Mouse (Mus musculus): ENCODE data around the gene Lyst.
"Not testable (repeated sequence)": the region's sequence is repeated elsewhere in the genome, so short reads cannot be mapped to it uniquely, and the experiment has no call there.

Lyst gene

DNA sequence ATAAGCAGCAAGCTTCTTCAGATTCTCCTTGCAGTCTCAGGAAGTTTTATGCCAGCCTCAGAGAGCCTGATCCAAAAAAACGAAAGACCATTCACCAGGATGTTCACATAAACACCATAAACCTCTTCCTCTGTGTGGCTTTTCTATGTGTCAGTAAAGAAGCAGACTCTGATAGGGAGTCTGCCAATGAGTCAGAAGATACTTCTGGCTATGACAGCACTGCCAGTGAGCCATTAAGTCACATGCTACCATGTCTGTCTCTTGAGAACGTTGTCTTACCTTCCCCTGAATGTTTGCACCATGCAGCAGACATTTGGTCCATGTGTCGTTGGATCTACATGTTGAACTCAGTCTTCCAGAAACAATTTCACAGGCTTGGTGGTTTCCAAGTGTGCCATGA is 47.4 kb downstream of the Lyst start:
- no peak for DNase-seq (ENCODE audit: low spot score)

DNA sequence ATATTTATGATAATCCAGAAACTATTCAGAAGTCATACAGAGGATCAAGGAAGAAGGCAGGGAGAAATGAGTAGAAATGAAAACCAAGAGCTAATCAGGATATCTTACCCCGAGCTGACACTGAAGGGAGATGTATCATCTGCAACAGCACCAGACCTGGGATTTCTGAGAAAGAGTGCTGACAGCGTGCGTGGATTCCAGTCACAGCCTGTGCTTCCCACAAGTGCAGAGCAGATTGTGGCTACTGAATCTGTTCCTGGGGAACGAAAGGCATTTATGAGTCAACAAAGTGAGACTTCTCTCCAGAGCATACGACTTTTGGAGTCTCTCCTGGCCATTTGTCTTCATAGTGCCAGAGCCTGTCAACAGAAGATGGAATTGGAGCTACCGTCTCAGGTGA is 47.8 kb downstream of the Lyst start:
- DNase-seq (ENCODE audit: low spot score) = no peak

DNA sequence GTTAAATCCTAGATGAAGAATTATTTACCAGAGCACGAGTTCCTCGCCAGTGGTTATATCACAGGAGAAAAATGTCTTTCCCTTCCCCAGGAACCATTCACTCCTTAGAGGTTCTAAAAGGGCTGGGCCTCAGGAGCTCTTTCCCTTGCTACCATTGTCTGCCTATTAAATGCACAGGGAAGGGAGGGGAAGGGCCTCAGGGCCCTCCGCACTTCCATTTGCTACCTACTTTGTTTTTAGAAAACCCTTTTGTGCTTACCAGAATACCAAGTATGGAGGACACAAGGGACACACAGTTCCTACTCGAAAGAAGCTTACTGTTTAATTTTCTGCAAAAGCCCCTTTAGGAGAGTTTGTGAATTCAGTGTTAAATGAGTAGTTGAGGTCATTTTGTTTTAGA is 48.5 kb downstream of the Lyst start:
- DNase-seq (ENCODE audit: low spot score) = no peak

DNA sequence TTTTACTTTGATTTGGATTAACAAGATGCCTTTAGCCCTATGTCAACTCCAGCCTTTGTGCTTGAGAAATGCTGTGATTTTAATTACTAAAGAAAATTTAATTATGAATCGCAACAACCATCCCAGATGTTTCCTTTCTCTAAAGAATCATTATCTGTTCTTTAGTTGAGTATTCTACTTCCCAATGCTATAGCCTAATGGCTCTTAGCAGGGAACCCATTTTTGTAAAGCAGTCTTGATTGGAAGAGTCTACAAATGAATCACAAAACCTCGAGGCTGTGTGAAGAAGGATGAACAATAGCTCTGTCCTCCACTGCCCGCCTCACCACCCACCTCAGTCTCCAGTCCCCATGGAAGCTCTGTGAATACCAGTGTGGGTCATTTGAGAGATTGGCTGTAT is 57.1 kb downstream of the Lyst start:
- no peak for DNase-seq (ENCODE audit: low spot score)

DNA sequence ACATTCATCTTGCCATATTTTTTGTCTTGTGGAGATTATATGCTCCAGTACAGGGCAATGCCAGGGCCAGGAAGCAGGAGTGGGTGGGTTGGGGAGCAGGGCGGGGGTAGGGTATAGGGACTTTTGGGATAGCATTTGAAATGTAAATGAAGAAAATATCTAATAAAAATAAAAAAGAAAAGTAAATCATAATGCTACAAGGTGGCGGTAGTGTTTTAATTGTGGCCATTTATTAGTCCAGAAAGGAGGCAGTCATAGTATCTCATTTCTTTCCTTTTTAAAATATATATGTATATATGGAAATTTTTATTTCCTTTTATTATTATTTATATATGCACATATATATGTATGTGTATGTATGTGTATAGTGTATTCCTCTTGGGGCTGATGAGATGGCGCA is 65.3 kb downstream of the Lyst start:
- no peak for DNase-seq (ENCODE audit: low spot score)

DNA sequence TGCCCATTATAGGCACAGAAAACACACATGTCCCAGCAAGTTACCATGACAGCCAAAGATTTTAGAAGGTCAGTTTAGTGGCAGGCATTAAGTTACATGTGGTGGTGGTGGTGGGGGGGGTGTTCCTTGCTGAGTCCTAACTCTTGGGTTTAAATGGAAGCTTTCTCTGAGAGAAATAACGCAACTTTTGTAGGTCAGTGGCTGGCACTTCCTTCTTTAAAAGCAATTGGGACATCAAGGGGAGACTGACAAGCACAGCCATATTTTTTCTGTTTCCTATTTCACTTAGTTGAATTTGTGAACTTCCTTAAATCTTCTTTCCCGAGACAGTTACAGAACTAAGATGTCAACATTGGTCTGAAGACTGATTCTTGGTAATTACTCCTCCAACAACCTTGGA is 75.9 kb downstream of the Lyst start:
- not testable (repeated sequence) for DNase-seq (ENCODE audit: low spot score)

DNA sequence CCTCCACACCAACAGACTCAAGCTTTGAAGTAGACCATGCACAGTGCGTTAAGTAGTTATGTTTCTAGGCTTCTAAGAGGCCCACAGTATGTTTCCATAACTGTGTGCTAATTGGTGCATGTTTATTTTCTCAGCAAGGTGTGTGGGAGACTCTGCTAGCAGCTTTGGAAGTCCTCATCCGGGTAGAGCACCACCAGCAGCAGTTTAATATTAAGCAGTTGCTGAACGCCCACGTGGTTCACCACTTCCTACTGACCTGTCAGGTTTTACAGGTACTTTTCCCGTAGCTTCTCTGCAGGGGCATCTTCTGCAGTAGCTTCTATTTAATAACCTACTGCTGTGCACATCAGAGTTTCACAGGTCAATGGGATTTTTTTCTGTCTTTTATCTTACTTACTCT is 80.5 kb downstream of the Lyst start:
- no peak for DNase-seq (ENCODE audit: low spot score)

DNA sequence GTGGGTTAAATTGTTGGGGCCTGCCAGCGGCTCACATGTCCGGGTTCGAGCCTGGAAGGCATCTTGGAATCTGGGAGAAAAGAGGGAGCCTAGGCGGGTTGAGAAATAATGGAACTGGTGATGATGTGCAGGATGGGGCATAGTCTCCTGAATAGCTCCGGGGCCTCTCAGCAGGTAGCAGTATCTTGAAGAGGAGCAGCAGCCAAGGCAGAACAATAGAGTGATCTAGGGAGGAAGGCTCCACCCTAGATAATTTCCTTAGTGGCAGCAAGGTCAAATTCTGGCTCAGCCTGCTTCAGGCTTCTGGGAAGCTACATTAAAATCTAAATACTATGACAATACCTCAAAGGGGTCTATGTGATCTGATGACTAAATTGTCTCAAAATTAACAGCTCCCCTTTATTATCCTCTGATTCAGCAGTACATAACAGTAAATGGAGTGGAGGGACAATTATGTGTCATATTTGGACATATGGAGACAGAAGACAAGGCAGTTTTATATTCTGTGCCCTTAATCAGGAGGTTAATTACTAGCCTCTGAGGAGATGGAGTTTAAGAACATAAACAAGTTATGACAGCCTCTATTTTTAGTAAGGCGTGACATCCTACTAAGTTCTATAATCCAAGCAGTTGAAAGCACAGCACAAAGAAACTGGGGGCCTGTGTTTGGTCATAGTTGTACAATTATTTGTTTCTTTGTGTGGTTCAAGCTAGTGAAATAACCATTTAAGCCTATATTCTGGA is 81.6 kb downstream of the Lyst start:
- DNase-seq (ENCODE audit: low spot score) = no peak

DNA sequence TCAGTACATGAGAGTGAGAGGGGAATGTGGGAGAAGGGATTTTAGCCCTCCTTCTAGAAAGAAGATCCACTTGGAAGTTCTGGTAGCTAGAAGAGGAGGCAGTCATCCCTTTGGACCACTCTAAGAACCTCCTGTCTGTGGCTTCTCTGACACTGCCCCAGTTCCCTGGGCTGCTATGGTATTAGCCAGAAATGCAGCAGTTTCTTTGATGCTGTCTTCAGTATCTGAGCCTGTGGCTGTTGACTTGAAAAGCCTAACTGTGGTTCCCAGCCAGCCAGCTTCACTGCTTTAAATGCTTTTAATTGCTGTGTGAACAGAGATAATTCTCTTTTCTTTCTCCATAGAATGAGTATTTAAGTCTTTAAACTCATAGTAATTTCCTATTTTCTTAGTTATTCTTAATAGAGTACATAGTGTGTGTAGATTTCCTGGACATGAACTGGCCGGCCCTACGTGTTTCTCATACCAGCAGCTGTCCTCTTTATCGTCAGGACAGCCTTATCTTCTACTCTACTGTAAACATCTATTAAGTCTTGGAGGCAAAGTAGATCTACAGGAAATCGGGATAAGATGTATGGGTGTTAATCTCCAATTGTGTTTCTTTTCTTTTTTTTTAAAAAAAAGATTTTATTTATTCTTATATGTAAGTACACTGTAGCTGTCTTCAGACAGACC is 84.6 kb downstream of the Lyst start:
- no peak for DNase-seq (ENCODE audit: low spot score)

DNA sequence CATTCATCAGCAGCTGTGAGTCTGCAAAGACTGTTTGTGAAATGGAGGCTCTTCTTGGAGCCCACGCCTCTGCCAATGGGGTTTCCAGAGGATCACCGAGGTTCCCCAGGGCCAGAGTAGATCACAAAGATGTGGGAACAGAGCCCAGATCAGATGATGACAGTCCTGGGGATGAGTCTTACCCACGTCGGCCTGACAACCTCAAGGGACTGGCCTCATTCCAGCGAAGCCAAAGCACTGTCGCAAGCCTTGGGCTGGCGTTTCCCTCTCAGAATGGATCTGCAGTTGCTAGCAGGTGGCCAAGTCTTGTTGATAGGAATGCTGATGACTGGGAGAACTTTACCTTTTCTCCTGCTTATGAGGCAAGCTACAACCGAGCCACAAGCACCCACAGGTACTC is 87.7 kb downstream of the Lyst start:
- DNase-seq (ENCODE audit: low spot score) = no peak

DNA sequence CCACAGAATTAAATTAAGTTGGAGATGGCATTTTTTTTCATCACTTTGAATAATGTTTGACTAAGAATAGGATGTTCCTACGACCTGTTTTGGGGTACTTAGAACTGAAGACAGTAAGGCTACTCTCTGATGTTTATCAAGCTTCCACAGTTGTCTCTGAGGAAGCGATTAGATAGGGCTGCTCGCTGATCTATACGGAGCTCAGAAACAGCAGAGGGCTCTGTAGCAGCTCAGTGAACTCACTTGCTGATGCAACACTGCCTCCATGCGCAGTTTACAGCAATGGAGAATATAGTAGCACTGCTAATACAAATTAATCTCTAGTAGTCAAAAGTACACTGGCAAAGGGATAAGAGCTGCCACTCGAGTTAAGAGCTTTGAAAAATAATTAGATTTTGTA is 91.4 kb downstream of the Lyst start:
- no peak for DNase-seq (ENCODE audit: low spot score)

DNA sequence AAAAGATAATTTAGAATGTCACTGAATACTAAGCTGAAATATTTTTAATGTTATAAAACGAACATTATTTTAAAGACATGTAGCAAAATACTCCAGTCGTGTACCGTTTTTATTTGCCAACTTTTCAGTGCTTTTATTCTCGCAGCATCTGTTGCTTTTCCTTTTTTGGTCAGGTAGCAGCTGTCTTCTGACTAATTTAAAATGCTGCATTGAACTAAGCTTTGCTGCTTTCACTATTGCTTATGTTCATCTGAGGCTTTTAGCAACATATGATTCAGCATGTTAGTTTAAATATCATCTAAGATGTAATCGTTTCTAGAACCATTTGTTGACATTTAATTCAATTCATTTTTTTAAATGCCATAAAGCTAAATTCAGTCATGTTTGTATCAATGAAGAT is 113.3 kb downstream of the Lyst start:
- DNase-seq (ENCODE audit: low spot score) = no peak

DNA sequence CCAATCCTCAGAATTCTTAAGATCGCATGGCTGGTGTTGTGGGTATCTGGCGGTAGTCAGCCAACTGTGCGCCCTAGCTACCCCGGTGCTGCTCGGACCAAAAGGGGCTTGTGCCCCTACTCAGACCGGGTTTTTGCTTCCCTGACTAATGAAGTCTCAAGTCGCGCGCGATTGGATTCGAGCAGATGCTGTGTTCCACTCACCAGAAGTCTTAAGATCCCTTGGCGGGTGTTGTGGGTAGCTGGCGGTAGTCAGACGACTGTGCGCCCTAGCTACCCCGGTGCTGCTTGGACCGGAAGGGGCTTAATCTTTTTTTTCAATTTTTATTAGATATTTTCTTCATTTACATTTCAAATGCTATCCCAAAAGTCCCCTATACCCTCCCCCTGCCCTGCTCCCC is 131.2 kb downstream of the Lyst start:
- DNase-seq (ENCODE audit: low spot score) = not testable (repeated sequence)

DNA sequence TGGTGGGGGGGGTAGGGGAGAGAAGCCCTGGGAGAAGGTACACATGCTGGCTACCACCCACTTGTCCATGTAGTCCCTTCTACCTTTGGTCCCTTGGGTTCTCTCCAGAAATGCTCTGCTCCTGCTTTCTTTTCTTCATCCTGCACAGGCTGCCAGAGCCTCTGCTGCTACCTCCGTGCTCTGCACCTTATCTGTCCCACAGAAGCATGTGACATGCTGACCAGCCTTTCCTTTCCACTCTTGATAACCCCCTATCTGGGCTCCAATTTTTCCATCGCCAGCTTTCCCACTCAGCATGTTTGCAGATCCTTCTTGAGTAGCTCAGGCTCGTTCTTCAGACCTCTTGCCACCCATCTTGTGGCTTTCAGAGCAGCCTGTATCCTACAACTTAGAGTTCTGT is 133.1 kb downstream of the Lyst start:
- DNase-seq (ENCODE audit: low spot score) = no peak

DNA sequence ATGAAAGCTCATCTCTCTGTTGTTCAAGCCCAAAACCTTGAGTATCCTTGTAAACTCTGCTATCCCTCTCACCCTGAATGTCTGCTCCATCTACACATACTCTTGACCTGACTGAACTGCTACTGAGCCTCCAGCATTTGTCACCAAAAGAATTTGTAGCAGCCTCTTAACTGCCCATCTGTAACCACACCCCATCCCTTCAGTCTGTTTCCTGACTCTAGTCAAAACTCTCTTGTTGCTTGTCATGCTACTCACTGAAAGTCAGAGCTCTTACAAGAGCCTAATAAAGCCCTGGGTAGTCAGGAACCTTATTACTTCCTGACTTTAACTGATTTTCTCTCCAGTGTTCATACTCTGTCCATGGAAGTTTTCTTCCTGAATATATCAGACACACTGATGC is 133.6 kb downstream of the Lyst start:
- DNase-seq (ENCODE audit: low spot score) = no peak

DNA sequence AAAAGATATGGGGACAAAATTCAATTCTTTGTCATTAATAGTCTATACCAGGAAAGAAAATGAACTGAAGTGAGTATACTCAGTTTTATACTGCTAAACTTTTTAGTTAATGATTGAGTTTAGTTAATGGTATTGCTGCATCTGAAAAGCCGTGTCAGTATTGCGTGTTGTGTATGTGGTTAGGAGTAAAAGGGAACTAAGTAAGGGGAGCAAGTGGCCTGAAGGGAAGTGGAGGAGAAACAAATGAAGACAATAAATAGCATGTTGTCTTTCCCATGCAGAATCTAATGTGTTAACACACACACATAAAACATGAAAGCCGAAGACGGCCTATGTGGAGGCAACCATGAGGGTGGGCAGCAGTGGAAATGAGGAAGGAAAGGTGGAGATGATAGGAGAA is 149.0 kb downstream of the Lyst start:
- DNase-seq (ENCODE audit: low spot score) = no peak

DNA sequence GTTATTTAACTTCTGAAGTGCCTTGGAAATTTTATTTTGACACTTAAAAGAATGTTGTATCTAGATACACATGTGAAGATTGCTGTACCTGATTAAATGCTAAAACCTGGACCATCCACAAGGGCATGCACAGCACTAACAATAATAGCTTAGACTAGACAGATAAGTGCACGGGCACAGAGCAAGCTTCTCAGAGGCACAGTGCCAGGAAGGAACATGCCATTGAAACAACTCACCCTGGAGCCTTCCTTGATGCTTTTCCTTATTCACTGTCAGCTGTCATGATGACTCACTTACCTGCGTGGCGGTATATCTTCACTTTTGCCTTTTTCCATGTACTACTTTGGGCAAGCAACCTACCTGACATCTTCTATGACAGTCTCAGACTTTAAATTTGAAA is 155.7 kb downstream of the Lyst start:
- no peak for DNase-seq (ENCODE audit: low spot score)

DNA sequence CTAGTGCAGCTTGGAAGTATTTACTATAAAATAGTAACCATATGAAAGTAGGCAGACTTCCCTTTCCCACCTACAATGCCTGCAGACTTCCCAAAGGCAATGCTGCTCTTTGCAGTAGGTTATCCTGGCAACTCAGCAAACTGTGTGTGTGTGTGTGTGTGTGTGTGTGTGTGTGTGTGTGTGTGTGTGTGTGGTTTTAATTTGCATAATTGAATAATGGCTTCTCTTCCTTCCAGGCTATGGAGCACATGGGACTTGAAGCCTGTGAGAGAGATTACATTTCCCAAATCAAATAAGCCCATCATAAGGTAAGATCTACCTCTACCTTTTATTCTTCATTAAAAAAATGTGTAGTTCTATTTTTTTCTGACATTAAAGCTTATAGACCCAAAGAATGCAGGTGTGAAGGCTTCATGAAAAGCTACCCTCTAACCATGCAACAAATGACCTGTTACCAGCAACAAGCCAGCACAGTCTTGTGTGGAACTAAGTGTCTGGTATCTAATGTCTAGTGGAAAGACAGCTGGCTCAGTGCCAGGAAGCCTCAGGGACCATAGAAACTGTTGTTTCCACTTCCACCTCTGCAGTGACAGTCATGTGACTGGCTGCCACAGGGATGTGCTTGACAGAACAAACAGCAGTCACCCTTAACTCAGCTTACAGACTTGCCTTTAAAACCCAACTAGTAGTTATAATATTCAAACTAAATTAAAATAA is 185.7 kb downstream of the Lyst start:
- no peak for DNase-seq (ENCODE audit: low spot score)

DNA sequence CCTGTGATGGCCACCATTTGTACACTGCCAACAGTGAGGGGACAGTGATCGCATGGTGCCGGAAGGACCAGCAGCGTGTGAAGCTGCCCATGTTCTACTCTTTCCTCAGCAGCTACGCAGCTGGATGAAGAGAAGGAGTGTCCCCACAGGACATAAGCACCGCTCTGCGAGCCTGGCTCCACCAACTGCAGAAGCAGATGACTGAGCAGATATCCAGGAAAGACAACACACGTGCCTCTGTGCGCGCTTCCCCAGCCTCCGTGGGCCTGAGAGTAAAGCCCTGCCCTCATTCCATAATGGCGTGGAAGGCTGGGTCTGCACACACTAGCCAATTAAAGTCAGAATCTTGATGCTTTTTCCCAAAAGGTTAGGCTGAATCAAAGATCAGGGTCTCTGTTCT is 186.9 kb downstream of the Lyst start:
- no peak for DNase-seq (ENCODE audit: low spot score)

DNA sequence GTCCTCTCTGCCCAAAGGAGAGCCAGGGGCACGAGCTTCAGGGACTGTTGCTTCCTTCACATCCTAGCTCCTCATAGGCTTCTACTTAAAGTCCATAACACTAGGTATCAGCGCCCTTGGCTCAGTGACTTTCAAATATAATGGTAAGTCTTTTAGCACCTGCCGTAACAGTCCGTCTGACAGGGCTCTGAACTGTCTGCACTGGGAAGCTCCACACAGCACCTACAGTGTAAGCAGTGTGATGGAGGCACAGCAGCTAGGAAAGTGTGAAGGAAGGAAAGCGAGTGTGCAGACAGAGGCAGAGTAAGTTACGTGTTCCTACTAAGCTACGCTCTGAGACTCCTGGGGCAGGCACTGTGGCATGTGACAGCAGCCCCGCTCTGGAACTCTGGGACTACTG is 187.5 kb downstream of the Lyst start:
- no peak for DNase-seq (ENCODE audit: low spot score)

DNA sequence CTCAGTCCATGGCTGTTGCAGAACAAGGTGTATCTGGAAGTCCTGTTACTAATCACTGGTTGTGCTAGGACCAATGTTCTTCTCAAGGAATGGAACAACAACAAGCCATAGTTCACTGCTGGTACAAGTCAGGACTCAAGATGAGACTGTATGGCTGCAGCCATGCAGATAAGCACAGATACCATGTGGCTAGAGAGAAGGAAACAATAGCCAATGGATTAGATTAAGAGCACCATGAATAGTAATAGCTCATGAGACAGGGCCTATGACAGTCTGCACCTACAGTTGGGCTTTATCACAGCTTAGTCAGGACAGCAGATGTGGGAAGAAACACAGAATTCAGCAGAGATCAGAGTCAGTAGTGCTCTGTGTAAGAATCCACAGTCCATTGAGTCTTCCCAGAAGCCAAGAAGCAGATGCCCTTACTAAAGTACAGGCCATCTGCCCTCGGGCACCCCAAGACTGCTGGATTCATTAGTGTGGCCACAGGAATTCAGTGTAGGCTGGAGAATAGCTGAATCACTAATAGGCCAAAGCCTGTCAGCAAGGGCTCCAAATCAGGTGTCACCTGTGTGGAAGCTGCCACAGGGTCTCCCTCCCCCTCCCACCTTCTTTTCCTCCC is 188.8 kb downstream of the Lyst start:
- DNase-seq (ENCODE audit: low spot score) = no peak

DNA sequence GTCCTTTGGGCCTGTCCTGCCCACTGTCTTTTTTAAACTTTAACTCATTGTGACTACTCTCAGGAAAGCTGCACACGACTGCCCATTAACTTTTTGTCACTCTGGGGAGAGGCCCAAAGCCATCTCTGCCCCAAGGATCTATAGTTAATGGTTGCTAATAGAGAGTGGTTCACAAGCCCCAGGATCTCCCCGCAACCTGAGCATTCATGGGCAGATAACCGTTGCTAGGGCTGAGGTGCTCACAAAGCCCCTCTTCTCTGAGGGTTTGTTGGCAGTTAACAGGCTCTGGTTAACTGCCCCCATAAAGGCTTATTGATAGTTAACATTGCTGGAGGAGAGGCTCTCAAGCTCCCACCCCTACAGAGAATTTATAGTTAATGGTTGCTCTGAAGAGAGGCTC is 190.1 kb downstream of the Lyst start:
- DNase-seq (ENCODE audit: low spot score) = no peak

DNA sequence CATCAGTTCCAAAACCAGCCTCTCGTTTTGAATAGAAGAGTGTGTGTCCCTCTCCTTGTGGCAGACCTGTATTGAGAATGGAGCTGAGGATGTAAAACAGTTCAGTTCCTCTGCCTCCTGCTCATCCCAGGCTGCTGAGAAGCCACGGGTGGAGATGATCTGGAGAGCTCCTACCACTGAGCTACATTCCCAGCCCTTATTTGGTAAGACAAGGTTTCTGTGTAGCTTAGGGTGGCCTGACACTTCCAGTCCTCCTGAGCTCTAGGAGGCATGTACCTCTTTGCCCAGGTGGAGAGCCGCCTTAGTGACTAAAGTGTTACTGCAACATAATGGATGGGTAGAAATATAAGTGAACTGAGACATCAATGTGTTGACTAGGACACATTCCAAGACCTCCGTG is 190.8 kb downstream of the Lyst start:
- DNase-seq (ENCODE audit: low spot score) = no peak

Measured in ovary, adult 18-20 months (tissue).